Mouse (Mus musculus): ENCODE data around the gene Grap. TPM values are rescaled to one million over a fixed set of nuclear protein-coding genes. Genes with fewer than 3 reads are reported as not detected.

Grap gene
- polyA plus RNA-seq, 1 experiment from 2014 or later, result 10.3 TPM

GRCm38 (mm10) chr11:61653568-61653967 is 503 bp downstream of the Grap start:
- Histone ChIP-seq H3K36me3 (ENCODE audit: control insufficient read depth, insufficient read depth, low read length) (no peaks in the 10 kb centered on the region), H3K27ac (replicated peaks in 1 of 2; ENCODE audit: control insufficient read depth in 1 of 2, insufficient read depth in 1 of 2, low read depth in 2 of 2, low read length in 2 of 2) (0 out of 4 replicates have a peak overlapping the region, but pooled peaks of 1 of the 2 experiments have one; percentile 33), H3K4me1 (ENCODE audit: control insufficient read depth in 2 of 2, insufficient read depth in 2 of 2, low read length in 2 of 2) (no peaks in the 10 kb centered on the region; a peak in 1 of 4 replicates), H3K4me3 (ENCODE audit: control insufficient read depth in 1 of 2, insufficient read depth in 1 of 2, low read depth in 1 of 2, low read length in 2 of 2) (peak overlapping the region in 1 of 2 experiments; percentile 18; a peak in 2 of 4 replicates), H3K27me3 (ENCODE audit: control insufficient read depth, insufficient read depth, low read length) (no peaks in the 10 kb centered on the region), H3K4me2 (ENCODE audit: low read length) (peak overlapping the region; percentile 38), H3K9me3 (ENCODE audit: control insufficient read depth, low read length) (no peaks in the 10 kb centered on the region), H3K9ac (ENCODE audit: low read length) (peak overlapping the region; percentile 50; the same call in 1 of the 2 replicates)
- 68% methylated on average over 2 of the region's 2 CpGs for WGBS
- no peak for ATAC-seq (ENCODE audit: insufficient number of reproducible peaks, insufficient read depth, low FRiP score, low read depth)

GRCm38 (mm10) chr11:61654786-61655311 is 1.8 kb downstream of the Grap start:
- Histone ChIP-seq H3K4me1 (ENCODE audit: control insufficient read depth in 2 of 2, insufficient read depth in 2 of 2, low read length in 2 of 2) (peaks cover 5 to 6% of the 10 kb centered on the region in 2 experiments; a peak in 3 of 4 replicates), H3K9me3 (ENCODE audit: control insufficient read depth, low read length) (no peaks in the 10 kb centered on the region), H3K4me2 (ENCODE audit: low read length) (0 out of 2 replicates have a peak overlapping the region, but pooled peaks have one; percentile 38), H3K4me3 (ENCODE audit: control insufficient read depth in 1 of 2, insufficient read depth in 1 of 2, low read depth in 1 of 2, low read length in 2 of 2) (no peak overlapping the region), H3K36me3 (ENCODE audit: control insufficient read depth, insufficient read depth, low read length) (no peaks in the 10 kb centered on the region), H3K27me3 (ENCODE audit: control insufficient read depth, insufficient read depth, low read length) (no peaks in the 10 kb centered on the region), H3K9ac (ENCODE audit: low read length) (no peak overlapping the region), H3K27ac (replicated peaks in 1 of 2; ENCODE audit: control insufficient read depth in 1 of 2, insufficient read depth in 1 of 2, low read depth in 2 of 2, low read length in 2 of 2) (no peak overlapping the region)
- no peak for ATAC-seq (ENCODE audit: insufficient number of reproducible peaks, insufficient read depth, low FRiP score, low read depth)
- 86% methylated on average over 4 of the region's 4 CpGs for WGBS

- Histone ChIP-seq H3K9ac (ENCODE audit: low read length) (no peak overlapping the region), H3K4me2 (ENCODE audit: low read length) (no peak overlapping the region), H3K9me3 (ENCODE audit: control insufficient read depth, low read length) (no peaks in the 10 kb centered on the region), H3K4me3 (ENCODE audit: control insufficient read depth in 1 of 2, insufficient read depth in 1 of 2, low read depth in 1 of 2, low read length in 2 of 2) (no peak overlapping the region), H3K4me1 (ENCODE audit: control insufficient read depth in 2 of 2, insufficient read depth in 2 of 2, low read length in 2 of 2) (peaks cover 5 to 6% of the 10 kb centered on the region in 2 experiments; a peak in 3 of 4 replicates), H3K36me3 (ENCODE audit: control insufficient read depth, insufficient read depth, low read length) (no peaks in the 10 kb centered on the region), H3K27me3 (ENCODE audit: control insufficient read depth, insufficient read depth, low read length) (no peaks in the 10 kb centered on the region), H3K27ac (replicated peaks in 1 of 2; ENCODE audit: control insufficient read depth in 1 of 2, insufficient read depth in 1 of 2, low read depth in 2 of 2, low read length in 2 of 2) (no peak overlapping the region)
- no peak for ATAC-seq (ENCODE audit: insufficient number of reproducible peaks, insufficient read depth, low FRiP score, low read depth)
- 57% methylated on average over 4 of the region's 4 CpGs for WGBS
Observed at GRCm38 (mm10) chr11:61655649-61656048, 2.6 kb downstream of the Grap start.

- Histone ChIP-seq H3K27me3 (ENCODE audit: control insufficient read depth, insufficient read depth, low read length) (no peaks in the 10 kb centered on the region), H3K9me3 (ENCODE audit: control insufficient read depth, low read length) (no peaks in the 10 kb centered on the region), H3K4me2 (ENCODE audit: low read length) (no peak overlapping the region), H3K4me1 (ENCODE audit: control insufficient read depth in 2 of 2, insufficient read depth in 2 of 2, low read length in 2 of 2) (peaks cover 5 to 6% of the 10 kb centered on the region in 2 experiments; a peak in 3 of 4 replicates), H3K27ac (replicated peaks in 1 of 2; ENCODE audit: control insufficient read depth in 1 of 2, insufficient read depth in 1 of 2, low read depth in 2 of 2, low read length in 2 of 2) (no peak overlapping the region), H3K36me3 (ENCODE audit: control insufficient read depth, insufficient read depth, low read length) (no peaks in the 10 kb centered on the region), H3K4me3 (ENCODE audit: control insufficient read depth in 1 of 2, insufficient read depth in 1 of 2, low read depth in 1 of 2, low read length in 2 of 2) (no peak overlapping the region), H3K9ac (ENCODE audit: low read length) (no peak overlapping the region)
- no peak for ATAC-seq (ENCODE audit: insufficient number of reproducible peaks, insufficient read depth, low FRiP score, low read depth)
- WGBS, result 72% methylated on average over 6 of the region's 6 CpGs
Observed at GRCm38 (mm10) chr11:61656148-61656850, 3.2 kb downstream of the Grap start.

GRCm38 (mm10) chr11:61657432-61657831 is 4.4 kb downstream of the Grap start:
- Histone ChIP-seq H3K36me3 (ENCODE audit: control insufficient read depth, insufficient read depth, low read length) (no peaks in the 10 kb centered on the region), H3K4me3 (ENCODE audit: control insufficient read depth in 1 of 2, insufficient read depth in 1 of 2, low read depth in 1 of 2, low read length in 2 of 2) (no peak overlapping the region), H3K27ac (replicated peaks in 1 of 2; ENCODE audit: control insufficient read depth in 1 of 2, insufficient read depth in 1 of 2, low read depth in 2 of 2, low read length in 2 of 2) (no peak overlapping the region), H3K9ac (ENCODE audit: low read length) (no peak overlapping the region), H3K4me1 (ENCODE audit: control insufficient read depth in 2 of 2, insufficient read depth in 2 of 2, low read length in 2 of 2) (peaks cover 5 to 6% of the 10 kb centered on the region in 2 experiments; a peak in 3 of 4 replicates), H3K27me3 (ENCODE audit: control insufficient read depth, insufficient read depth, low read length) (no peaks in the 10 kb centered on the region), H3K9me3 (ENCODE audit: control insufficient read depth, low read length) (no peaks in the 10 kb centered on the region), H3K4me2 (ENCODE audit: low read length) (no peak overlapping the region)
- no peak for ATAC-seq (ENCODE audit: insufficient number of reproducible peaks, insufficient read depth, low FRiP score, low read depth)
- WGBS, result 59% methylated on average over 2 of the region's 2 CpGs

- WGBS, result 84% methylated on average over 3 of the region's 3 CpGs
- peak; percentile 15; the same call in 1 of the 2 replicates for ATAC-seq (ENCODE audit: insufficient number of reproducible peaks, insufficient read depth, low FRiP score, low read depth)
- no peaks in the 10 kb centered on the region for H3K9me3 ChIP-seq (ENCODE audit: control insufficient read depth, low read length)
- H3K9ac ChIP-seq (ENCODE audit: low read length), result no peak overlapping the region
- H3K4me3 ChIP-seq (ENCODE audit: control insufficient read depth in 1 of 2, insufficient read depth in 1 of 2, low read depth in 1 of 2, low read length in 2 of 2), result no peak overlapping the region
- no peak overlapping the region for H3K4me2 ChIP-seq (ENCODE audit: low read length)
- no peaks in the 10 kb centered on the region for H3K27me3 ChIP-seq (ENCODE audit: control insufficient read depth, insufficient read depth, low read length)
- H3K27ac ChIP-seq (replicated peaks in 1 of 2; ENCODE audit: control insufficient read depth in 1 of 2, insufficient read depth in 1 of 2, low read depth in 2 of 2, low read length in 2 of 2), result no peak overlapping the region
- no peaks in the 10 kb centered on the region for H3K36me3 ChIP-seq (ENCODE audit: control insufficient read depth, insufficient read depth, low read length)
- H3K4me1 ChIP-seq (ENCODE audit: control insufficient read depth in 2 of 2, insufficient read depth in 2 of 2, low read length in 2 of 2), result peaks cover 5 to 6% of the 10 kb centered on the region in 2 experiments; a peak in 3 of 4 replicates
Observed at GRCm38 (mm10) chr11:61658360-61658922, 5.4 kb downstream of the Grap start.

GRCm38 (mm10) chr11:61659011-61659858 is 6.2 kb downstream of the Grap start:
- Histone ChIP-seq H3K27ac (replicated peaks in 1 of 2; ENCODE audit: control insufficient read depth in 1 of 2, insufficient read depth in 1 of 2, low read depth in 2 of 2, low read length in 2 of 2) (no peak overlapping the region), H3K36me3 (ENCODE audit: control insufficient read depth, insufficient read depth, low read length) (no peaks in the 10 kb centered on the region), H3K9ac (ENCODE audit: low read length) (no peak overlapping the region), H3K4me2 (ENCODE audit: low read length) (no peak overlapping the region), H3K4me1 (ENCODE audit: control insufficient read depth in 2 of 2, insufficient read depth in 2 of 2, low read length in 2 of 2) (peaks cover 5 to 6% of the 10 kb centered on the region in 2 experiments; a peak in 3 of 4 replicates), H3K4me3 (ENCODE audit: control insufficient read depth in 1 of 2, insufficient read depth in 1 of 2, low read depth in 1 of 2, low read length in 2 of 2) (no peak overlapping the region), H3K27me3 (ENCODE audit: control insufficient read depth, insufficient read depth, low read length) (no peaks in the 10 kb centered on the region), H3K9me3 (ENCODE audit: control insufficient read depth, low read length) (no peaks in the 10 kb centered on the region)
- no peak for ATAC-seq (ENCODE audit: insufficient number of reproducible peaks, insufficient read depth, low FRiP score, low read depth)
- WGBS, result 73% methylated on average over 4 of the region's 4 CpGs
